Mouse (Mus musculus) limb, embryonic 13.5 days (tissue): ENCODE results near the gene Pphln1. TPM values are rescaled to one million over a fixed set of nuclear protein-coding genes. Genes with fewer than 3 reads are reported as not detected.

Experiments
- ATAC-seq: fragments of 200-750 bp; cut with Nextera tagmentation; 2 replicates; pipeline ENCODE4 v1.8.0; 2017; ENCODE audit warnings: low read depth, moderate number of reproducible peaks, moderate TSS enrichment; ENCODE audit not compliant: low FRiP score
- H3K27ac ChIP-seq: fragments of 300-500 bp; sonication (generic); 2 replicates; pipeline ENCODE4 v1.5.1; 2015; ENCODE audit warnings: inconsistent platforms, mild to moderate bottlenecking, moderate library complexity
- H3K27me3 ChIP-seq: fragments of 300-500 bp; sonication (generic); 2 replicates; pipeline ENCODE4 v1.6.1; 2015; ENCODE audit warnings: mild to moderate bottlenecking, inconsistent platforms
- H3K36me3 ChIP-seq: fragments of 300-500 bp; sonication (generic); 2 replicates; pipeline ENCODE4 v1.6.1; 2015; ENCODE audit warnings: inconsistent platforms, mild to moderate bottlenecking, moderate library complexity
- H3K4me1 ChIP-seq: fragments of 300-500 bp; sonication (generic); 2 replicates; pipeline ENCODE4 v1.6.1; 2015; ENCODE audit warnings: inconsistent platforms
- H3K4me2 ChIP-seq: fragments of 300-500 bp; sonication (generic); replicated peaks from 2 replicates; pipeline ENCODE4 v1.6.1; 2015; ENCODE audit warnings: inconsistent platforms, mild to moderate bottlenecking, moderate library complexity
- H3K4me3 ChIP-seq: fragments of 300-500 bp; sonication (generic); 2 replicates; pipeline ENCODE4 v1.5.1; 2015; ENCODE audit warnings: moderate library complexity, mild to moderate bottlenecking, inconsistent platforms
- H3K9ac ChIP-seq: fragments of 300-500 bp; sonication (generic); 2 replicates; pipeline ENCODE4 v1.6.1; 2015; ENCODE audit warnings: mild to moderate bottlenecking, inconsistent platforms
- H3K9me3 ChIP-seq: fragments of 300-500 bp; sonication (generic); 2 replicates; pipeline ENCODE4 v1.6.1; 2016; ENCODE audit warnings: inconsistent platforms
- WGBS: fragments of 180-500 bp; shearing (Covaris S2); methylation state at CpG from one replicate; pipeline ENCODE4 v1.1.7; 2015; 5-methylcytosine and 5-hydroxymethylcytosine counted together
- polyA plus RNA-seq: library from polyadenylated mRNA; unstranded; fragments of >200 nt; fragmentation: Nextera tagmentation; extraction: Ambion mirVana; gene quantifications from 2 replicates; pipeline ENCODE4 v1.2.1, GENCODE M21; 2015

Pphln1 gene
- polyA plus RNA-seq, 1 experiment from 2014 or later, result 62.8 TPM

GRCm38 (mm10) chr15:93479445-93479844, 81.3 kb downstream of the Pphln1 start:
- ATAC-seq, result no peak
- WGBS, result 69% methylated on average over 4 of the region's 4 CpGs
- Histone ChIP-seq H3K9me3 (no peaks in the 10 kb centered on the region), H3K4me1 (peaks cover 20% of the 10 kb centered on the region), H3K36me3 (0 out of 2 replicates have a peak, but pooled peaks cover 2% of the 10 kb centered on the region), H3K9ac (no peak overlapping the region), H3K4me3 (no peak overlapping the region), H3K27ac (no peak overlapping the region), H3K27me3 (no peaks in the 10 kb centered on the region), H3K4me2 (no peak overlapping the region)

DNA sequence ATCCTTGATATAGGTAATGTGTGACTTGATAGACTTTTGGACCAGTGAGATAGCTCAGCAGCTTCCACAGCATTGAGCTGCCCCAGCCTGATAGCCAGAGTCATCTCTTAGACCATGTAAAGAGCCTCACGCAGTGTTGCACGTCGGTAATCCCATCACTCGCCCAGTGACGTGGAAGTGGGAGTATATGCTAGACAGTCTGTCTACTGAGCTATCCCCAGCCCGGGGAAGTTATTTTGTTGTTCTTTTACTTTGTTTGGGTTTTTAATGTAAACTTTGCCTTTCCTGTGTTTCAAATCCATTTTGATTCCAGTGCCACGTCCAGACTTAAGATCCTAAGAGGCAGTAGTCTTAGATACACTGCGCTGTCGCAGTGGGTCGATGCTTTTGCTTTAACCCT, 83.0 kb downstream of the Pphln1 start:
- H3K9ac ChIP-seq, result no peak overlapping the region
- H3K4me3 ChIP-seq, result no peak overlapping the region
- no peak for ATAC-seq
- H3K27me3 ChIP-seq, result no peaks in the 10 kb centered on the region
- H3K36me3 ChIP-seq, result 0 out of 2 replicates have a peak, but pooled peaks cover 2% of the 10 kb centered on the region
- no peak overlapping the region for H3K27ac ChIP-seq
- peaks cover 12% of the 10 kb centered on the region for H3K4me1 ChIP-seq
- no peaks in the 10 kb centered on the region for H3K9me3 ChIP-seq
- 95% methylated on average over 10 of the region's 10 CpGs for WGBS
- no peak overlapping the region for H3K4me2 ChIP-seq

- peaks cover 6% of the 10 kb centered on the region; the same call in 1 of the 2 replicates for H3K4me1 ChIP-seq
- H3K4me2 ChIP-seq, result no peak overlapping the region
- H3K9ac ChIP-seq, result no peak overlapping the region
- ATAC-seq, result no peak
- no peaks in the 10 kb centered on the region for H3K9me3 ChIP-seq
- H3K36me3 ChIP-seq, result peaks cover 12% of the 10 kb centered on the region
- no peak overlapping the region for H3K4me3 ChIP-seq
- 76% methylated on average over 7 of the region's 7 CpGs for WGBS
- H3K27ac ChIP-seq, result no peak overlapping the region
- no peaks in the 10 kb centered on the region for H3K27me3 ChIP-seq
Observed at GRCm38 (mm10) chr15:93484261-93484710, 86.1 kb downstream of the Pphln1 start.

DNA sequence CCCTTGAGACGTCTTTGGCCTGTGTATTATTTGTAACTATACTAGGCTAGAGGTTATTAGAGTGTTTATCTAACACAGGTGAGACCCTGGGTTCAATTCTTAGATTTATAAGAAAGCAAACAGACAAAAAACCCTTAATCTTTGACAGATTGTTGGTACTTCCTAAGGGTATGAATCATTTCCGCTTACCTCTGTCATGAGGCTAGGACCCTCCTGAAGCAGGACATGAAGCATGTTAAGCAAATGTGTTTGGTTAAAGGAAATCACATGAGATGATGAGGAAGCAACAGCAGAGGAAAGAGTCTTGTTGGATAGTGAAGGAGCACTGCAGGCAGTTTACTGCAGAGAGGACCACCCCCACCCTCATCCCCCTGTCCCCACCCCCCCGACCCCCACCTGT, 87.1 kb downstream of the Pphln1 start:
- H3K27ac ChIP-seq, result no peak overlapping the region
- no peak overlapping the region for H3K9ac ChIP-seq
- 79% methylated on average over 3 of the region's 3 CpGs for WGBS
- H3K4me1 ChIP-seq, result peaks cover 6% of the 10 kb centered on the region; the same call in 1 of the 2 replicates
- peaks cover 17% of the 10 kb centered on the region for H3K36me3 ChIP-seq
- no peak for ATAC-seq
- no peaks in the 10 kb centered on the region for H3K27me3 ChIP-seq
- H3K4me2 ChIP-seq, result no peak overlapping the region
- H3K4me3 ChIP-seq, result no peak overlapping the region
- H3K9me3 ChIP-seq, result no peaks in the 10 kb centered on the region

- H3K36me3 ChIP-seq, result peaks cover 17% of the 10 kb centered on the region
- ATAC-seq, result no peak
- H3K27ac ChIP-seq, result no peak overlapping the region
- no peak overlapping the region for H3K4me2 ChIP-seq
- no peaks in the 10 kb centered on the region for H3K9me3 ChIP-seq
- H3K4me3 ChIP-seq, result no peak overlapping the region
- H3K9ac ChIP-seq, result no peak overlapping the region
- no peaks in the 10 kb centered on the region for H3K27me3 ChIP-seq
- WGBS, result 77% methylated on average over 7 of the region's 7 CpGs
- H3K4me1 ChIP-seq, result peaks cover 6% of the 10 kb centered on the region; the same call in 1 of the 2 replicates
Observed at GRCm38 (mm10) chr15:93486066-93486465, 87.9 kb downstream of the Pphln1 start.

- no peak for ATAC-seq
- Histone ChIP-seq H3K4me3 (no peak overlapping the region), H3K9ac (no peak overlapping the region), H3K4me1 (peaks cover 6% of the 10 kb centered on the region; the same call in 1 of the 2 replicates), H3K36me3 (peaks cover 32% of the 10 kb centered on the region), H3K4me2 (no peak overlapping the region), H3K9me3 (no peaks in the 10 kb centered on the region), H3K27ac (no peak overlapping the region), H3K27me3 (no peaks in the 10 kb centered on the region)
- WGBS, result 89% methylated on average over 4 of the region's 4 CpGs
Observed at GRCm38 (mm10) chr15:93489597-93489996, 91.4 kb downstream of the Pphln1 start.

DNA sequence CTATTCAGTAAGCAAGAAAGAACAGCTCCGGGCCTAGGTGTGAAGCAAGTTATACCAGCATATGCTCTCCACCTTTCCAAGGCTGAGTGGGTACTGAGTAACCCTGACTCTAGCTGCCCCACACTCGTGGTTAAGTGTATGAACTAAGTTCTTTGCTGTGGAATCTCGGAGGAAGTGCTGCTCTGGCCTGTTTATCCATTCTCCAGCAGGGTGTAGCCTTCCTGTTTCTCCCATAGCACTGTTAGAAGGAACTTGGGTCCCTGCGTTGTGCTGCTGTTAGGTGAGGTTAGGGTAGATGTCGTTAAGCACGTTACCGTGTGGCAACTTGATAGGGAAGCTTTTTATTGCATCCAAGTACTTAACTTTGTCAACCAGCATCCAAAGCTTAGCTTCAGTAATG, 96.5 kb downstream of the Pphln1 start:
- Histone ChIP-seq H3K9ac (no peak overlapping the region), H3K36me3 (peaks cover 50% of the 10 kb centered on the region), H3K4me1 (no peaks in the 10 kb centered on the region), H3K27me3 (no peaks in the 10 kb centered on the region), H3K4me2 (no peak overlapping the region), H3K4me3 (no peak overlapping the region), H3K27ac (no peak overlapping the region), H3K9me3 (no peaks in the 10 kb centered on the region)
- 74% methylated on average over 7 of the region's 7 CpGs for WGBS
- ATAC-seq, result no peak

GRCm38 (mm10) chr15:93499866-93500265, 101.7 kb downstream of the Pphln1 start:
- Histone ChIP-seq H3K4me3 (no peak overlapping the region), H3K27me3 (no peaks in the 10 kb centered on the region), H3K36me3 (peaks cover 83% of the 10 kb centered on the region), H3K4me1 (no peaks in the 10 kb centered on the region), H3K9ac (no peak overlapping the region), H3K9me3 (no peaks in the 10 kb centered on the region), H3K27ac (no peak overlapping the region), H3K4me2 (no peak overlapping the region)
- no peak for ATAC-seq
- 83% methylated on average over 9 of the region's 9 CpGs for WGBS

GRCm38 (mm10) chr15:93502703-93503102, 104.6 kb downstream of the Pphln1 start:
- no peak overlapping the region for H3K27ac ChIP-seq
- H3K4me2 ChIP-seq, result no peak overlapping the region
- H3K27me3 ChIP-seq, result no peaks in the 10 kb centered on the region
- H3K4me1 ChIP-seq, result no peaks in the 10 kb centered on the region
- 92% methylated on average over 9 of the region's 9 CpGs for WGBS
- no peak for ATAC-seq
- no peaks in the 10 kb centered on the region for H3K9me3 ChIP-seq
- no peak overlapping the region for H3K4me3 ChIP-seq
- H3K9ac ChIP-seq, result no peak overlapping the region
- H3K36me3 ChIP-seq, result peaks cover 97% of the 10 kb centered on the region

DNA sequence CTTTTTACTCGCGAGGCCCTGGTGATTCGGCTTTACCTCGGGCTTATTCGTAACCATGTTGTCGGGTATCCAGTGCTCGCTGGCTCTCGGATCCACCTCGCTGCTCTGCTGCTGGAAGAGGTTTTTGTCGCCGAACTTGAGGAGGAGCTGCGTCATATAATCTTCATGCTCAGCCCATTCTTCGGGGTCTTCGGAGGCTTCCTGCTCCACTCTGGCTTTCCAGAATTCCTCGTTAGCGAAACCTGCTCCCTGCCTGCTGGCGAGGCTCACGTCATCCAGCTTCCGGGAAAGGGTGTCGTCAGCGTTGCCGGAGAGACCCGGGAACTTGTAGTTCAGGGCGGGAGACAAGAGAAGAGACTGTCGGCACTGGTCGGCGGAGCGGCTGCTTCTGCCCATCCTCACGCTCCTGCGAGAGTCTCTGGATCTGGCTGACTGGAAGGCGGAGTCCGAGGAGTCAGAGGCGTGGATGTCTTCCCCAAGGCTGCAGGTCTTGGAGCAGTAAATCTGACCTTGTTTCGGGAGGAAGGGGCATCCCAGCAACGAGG, 105.1 kb downstream of the Pphln1 start:
- no peak overlapping the region for H3K4me3 ChIP-seq
- 94% methylated on average over 35 of the region's 35 CpGs for WGBS
- no peak overlapping the region for H3K27ac ChIP-seq
- ATAC-seq, result no peak
- H3K27me3 ChIP-seq, result no peaks in the 10 kb centered on the region
- no peaks in the 10 kb centered on the region for H3K4me1 ChIP-seq
- no peak overlapping the region for H3K9ac ChIP-seq
- no peak overlapping the region for H3K4me2 ChIP-seq
- H3K36me3 ChIP-seq, result peaks cover 97% of the 10 kb centered on the region
- H3K9me3 ChIP-seq, result no peaks in the 10 kb centered on the region

DNA sequence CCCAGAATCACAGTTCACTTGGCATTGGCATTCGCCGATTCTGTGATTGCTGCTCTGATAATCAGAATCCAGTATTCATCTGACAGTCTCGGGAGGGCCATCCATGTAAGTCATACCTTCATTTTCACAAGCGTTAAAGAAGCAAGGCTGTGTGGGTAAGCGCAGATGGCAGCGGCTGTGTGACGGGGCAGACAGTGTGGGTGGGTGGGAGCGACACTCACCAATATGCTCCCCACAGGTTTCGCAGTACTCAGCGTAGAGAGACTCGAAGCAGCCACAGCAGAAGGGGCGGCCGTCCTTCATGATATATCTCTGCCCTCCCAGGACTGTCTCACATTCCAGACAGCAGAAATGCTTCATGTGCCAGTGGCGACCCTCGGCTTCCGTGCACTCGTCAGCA, 106.7 kb downstream of the Pphln1 start:
- Histone ChIP-seq H3K4me1 (0 out of 2 replicates have a peak, but pooled peaks cover 5% of the 10 kb centered on the region), H3K9me3 (no peaks in the 10 kb centered on the region), H3K27ac (no peak overlapping the region), H3K27me3 (no peaks in the 10 kb centered on the region), H3K4me3 (no peak overlapping the region), H3K4me2 (no peak overlapping the region), H3K36me3 (peaks cover 94% of the 10 kb centered on the region), H3K9ac (no peak overlapping the region)
- ATAC-seq, result no peak
- WGBS, result 92% methylated on average over 17 of the region's 17 CpGs

- 15% methylated on average over 12 of the region's 12 CpGs for WGBS
- peaks cover 46% of the 10 kb centered on the region for H3K36me3 ChIP-seq
- H3K9me3 ChIP-seq, result no peaks in the 10 kb centered on the region
- H3K27ac ChIP-seq, result 0 out of 2 replicates have a peak overlapping the region, but pooled peaks have one; percentile 35
- peaks cover 52% of the 10 kb centered on the region for H3K4me1 ChIP-seq
- H3K9ac ChIP-seq, result no peak overlapping the region; the same call in 1 of the 2 replicates
- H3K4me2 ChIP-seq, result no peak overlapping the region
- no peak overlapping the region for H3K4me3 ChIP-seq
- ATAC-seq, result no peak
- H3K27me3 ChIP-seq, result no peaks in the 10 kb centered on the region
Observed at GRCm38 (mm10) chr15:93510690-93511336, 112.7 kb downstream of the Pphln1 start.
